Mouse (Mus musculus): Measurements from ENCODE around the gene Runx1. TPM values are rescaled to one million over a fixed set of nuclear protein-coding genes. Genes with fewer than 3 reads are reported as not detected.

Gene Runx1
- 2.4 and 2.9 TPM in 2 replicates for polyA plus RNA-seq (2011; ENCODE audit: insufficient read depth, insufficient read length, low read depth, missing spikeins)

GRCm38 (mm10) chr16:92825908-92826650 is at the start of gene Runx1:
TSS of gene Runx1 (minus strand) at chr16:92826149.
- no peak within 1 kb of the TSS for H3K9ac ChIP-seq (ENCODE audit: low read depth, poor library complexity, severe bottlenecking)
- H3K4me3 ChIP-seq (ENCODE audit: low read depth, low read length) = no peak within 1 kb of the TSS
- H3K27me3 ChIP-seq (ENCODE audit: control insufficient read depth, insufficient read depth, low read length, poor library complexity, severe bottlenecking) = no peaks in the 10 kb centered on the region
- no peak for TF ChIP-seq POLR2A (IDR thresholded peaks at IDR 0.05; ENCODE audit: insufficient read depth, low read length)
- no peak for TF ChIP-seq CTCF (IDR thresholded peaks at IDR 0.05; ENCODE audit: low read depth, low read length)
- TF ChIP-seq EP300 (IDR thresholded peaks at IDR 0.05; ENCODE audit: insufficient read depth, low read depth, low read length) = no peak
- H3K27ac ChIP-seq (ENCODE audit: insufficient read depth, low read length) = no peak within 1 kb of the TSS
- no peaks in the 10 kb centered on the region for H3K4me1 ChIP-seq (ENCODE audit: control insufficient read depth, insufficient read depth, low read length)
- H3K36me3 ChIP-seq (ENCODE audit: control insufficient read depth, insufficient read depth, low read length, poor library complexity, severe bottlenecking) = no peaks in the 10 kb centered on the region
- no peaks in the 10 kb centered on the region for H3K9me3 ChIP-seq (replicated peaks; ENCODE audit: control insufficient read depth, insufficient read depth, low read length, poor library complexity, severe bottlenecking)

- no peak overlapping the region for H3K4me3 ChIP-seq (ENCODE audit: low read depth, low read length)
- H3K4me1 ChIP-seq (ENCODE audit: control insufficient read depth, insufficient read depth, low read length) = no peaks in the 10 kb centered on the region
- TF ChIP-seq CTCF (IDR thresholded peaks at IDR 0.05; ENCODE audit: low read depth, low read length) = no peak
- TF ChIP-seq EP300 (IDR thresholded peaks at IDR 0.05; ENCODE audit: insufficient read depth, low read depth, low read length) = no peak
- no peak for TF ChIP-seq POLR2A (IDR thresholded peaks at IDR 0.05; ENCODE audit: insufficient read depth, low read length)
- H3K36me3 ChIP-seq (ENCODE audit: control insufficient read depth, insufficient read depth, low read length, poor library complexity, severe bottlenecking) = no peaks in the 10 kb centered on the region
- H3K9ac ChIP-seq (ENCODE audit: low read depth, poor library complexity, severe bottlenecking) = no peak overlapping the region
- no peaks in the 10 kb centered on the region for H3K9me3 ChIP-seq (replicated peaks; ENCODE audit: control insufficient read depth, insufficient read depth, low read length, poor library complexity, severe bottlenecking)
- no peak overlapping the region for H3K27ac ChIP-seq (ENCODE audit: insufficient read depth, low read length)
- H3K27me3 ChIP-seq (ENCODE audit: control insufficient read depth, insufficient read depth, low read length, poor library complexity, severe bottlenecking) = no peaks in the 10 kb centered on the region
These were observed 48.1 kb upstream of the Runx1 start for GRCm38 (mm10) chr16:92874015-92874414.

- H3K4me3 ChIP-seq (ENCODE audit: low read depth, low read length) = no peak overlapping the region
- H3K4me1 ChIP-seq (ENCODE audit: control insufficient read depth, insufficient read depth, low read length) = no peaks in the 10 kb centered on the region
- no peaks in the 10 kb centered on the region for H3K36me3 ChIP-seq (ENCODE audit: control insufficient read depth, insufficient read depth, low read length, poor library complexity, severe bottlenecking)
- H3K9ac ChIP-seq (ENCODE audit: low read depth, poor library complexity, severe bottlenecking) = no peak overlapping the region
- no peak overlapping the region for H3K27ac ChIP-seq (ENCODE audit: insufficient read depth, low read length)
- no peaks in the 10 kb centered on the region for H3K27me3 ChIP-seq (ENCODE audit: control insufficient read depth, insufficient read depth, low read length, poor library complexity, severe bottlenecking)
- H3K9me3 ChIP-seq (replicated peaks; ENCODE audit: control insufficient read depth, insufficient read depth, low read length, poor library complexity, severe bottlenecking) = no peaks in the 10 kb centered on the region
- TF ChIP-seq EP300 (IDR thresholded peaks at IDR 0.05; ENCODE audit: insufficient read depth, low read depth, low read length) (no peak), POLR2A (IDR thresholded peaks at IDR 0.05; ENCODE audit: insufficient read depth, low read length) (no peak), CTCF (IDR thresholded peaks at IDR 0.05; ENCODE audit: low read depth, low read length) (no peak)
These were observed 45.8 kb upstream of the Runx1 start for GRCm38 (mm10) chr16:92871728-92872127.

GRCm38 (mm10) chr16:92868550-92868949 is 42.6 kb upstream of the Runx1 start:
- H3K9ac ChIP-seq (ENCODE audit: low read depth, poor library complexity, severe bottlenecking) = no peak overlapping the region
- H3K4me1 ChIP-seq (ENCODE audit: control insufficient read depth, insufficient read depth, low read length) = no peaks in the 10 kb centered on the region
- H3K27me3 ChIP-seq (ENCODE audit: control insufficient read depth, insufficient read depth, low read length, poor library complexity, severe bottlenecking) = no peaks in the 10 kb centered on the region
- no peaks in the 10 kb centered on the region for H3K9me3 ChIP-seq (replicated peaks; ENCODE audit: control insufficient read depth, insufficient read depth, low read length, poor library complexity, severe bottlenecking)
- H3K4me3 ChIP-seq (ENCODE audit: low read depth, low read length) = no peak overlapping the region
- no peak overlapping the region for H3K27ac ChIP-seq (ENCODE audit: insufficient read depth, low read length)
- H3K36me3 ChIP-seq (ENCODE audit: control insufficient read depth, insufficient read depth, low read length, poor library complexity, severe bottlenecking) = no peaks in the 10 kb centered on the region
- no peak for TF ChIP-seq EP300 (IDR thresholded peaks at IDR 0.05; ENCODE audit: insufficient read depth, low read depth, low read length)
- TF ChIP-seq POLR2A (IDR thresholded peaks at IDR 0.05; ENCODE audit: insufficient read depth, low read length) = no peak
- no peak for TF ChIP-seq CTCF (IDR thresholded peaks at IDR 0.05; ENCODE audit: low read depth, low read length)

GRCm38 (mm10) chr16:92867261-92867935 is 41.4 kb upstream of the Runx1 start:
- H3K4me3 ChIP-seq (ENCODE audit: low read depth, low read length) = no peak overlapping the region
- no peaks in the 10 kb centered on the region for H3K9me3 ChIP-seq (replicated peaks; ENCODE audit: control insufficient read depth, insufficient read depth, low read length, poor library complexity, severe bottlenecking)
- H3K36me3 ChIP-seq (ENCODE audit: control insufficient read depth, insufficient read depth, low read length, poor library complexity, severe bottlenecking) = no peaks in the 10 kb centered on the region
- no peak for TF ChIP-seq POLR2A (IDR thresholded peaks at IDR 0.05; ENCODE audit: insufficient read depth, low read length)
- no peak overlapping the region for H3K27ac ChIP-seq (ENCODE audit: insufficient read depth, low read length)
- no peak overlapping the region for H3K9ac ChIP-seq (ENCODE audit: low read depth, poor library complexity, severe bottlenecking)
- H3K27me3 ChIP-seq (ENCODE audit: control insufficient read depth, insufficient read depth, low read length, poor library complexity, severe bottlenecking) = no peaks in the 10 kb centered on the region; the same call in 1 of the 2 replicates
- H3K4me1 ChIP-seq (ENCODE audit: control insufficient read depth, insufficient read depth, low read length) = no peaks in the 10 kb centered on the region

GRCm38 (mm10) chr16:92865314-92865713 is 39.4 kb upstream of the Runx1 start:
- no peak overlapping the region for H3K9ac ChIP-seq (ENCODE audit: low read depth, poor library complexity, severe bottlenecking)
- no peak overlapping the region for H3K4me3 ChIP-seq (ENCODE audit: low read depth, low read length)
- no peak overlapping the region for H3K27ac ChIP-seq (ENCODE audit: insufficient read depth, low read length)
- TF ChIP-seq POLR2A (IDR thresholded peaks at IDR 0.05; ENCODE audit: insufficient read depth, low read length) = no peak
- TF ChIP-seq EP300 (IDR thresholded peaks at IDR 0.05; ENCODE audit: insufficient read depth, low read depth, low read length) = no peak
- TF ChIP-seq CTCF (IDR thresholded peaks at IDR 0.05; ENCODE audit: low read depth, low read length) = no peak
- no peaks in the 10 kb centered on the region for H3K9me3 ChIP-seq (replicated peaks; ENCODE audit: control insufficient read depth, insufficient read depth, low read length, poor library complexity, severe bottlenecking)
- no peaks in the 10 kb centered on the region; the same call in 1 of the 2 replicates for H3K27me3 ChIP-seq (ENCODE audit: control insufficient read depth, insufficient read depth, low read length, poor library complexity, severe bottlenecking)
- H3K4me1 ChIP-seq (ENCODE audit: control insufficient read depth, insufficient read depth, low read length) = no peaks in the 10 kb centered on the region
- no peaks in the 10 kb centered on the region for H3K36me3 ChIP-seq (ENCODE audit: control insufficient read depth, insufficient read depth, low read length, poor library complexity, severe bottlenecking)
